Mouse (Mus musculus): Measurements from ENCODE around the gene Btnl6. TPM values are rescaled to one million over a fixed set of nuclear protein-coding genes. Genes with fewer than 3 reads are reported as not detected.

The Btnl6 gene
- polyA plus RNA-seq (2015; fragmentation: Nextera tagmentation; extraction: Ambion mirVana) = not detected in 2 replicates

- no peaks in the 10 kb centered on the region for H3K36me3 ChIP-seq (ENCODE audit: control insufficient read depth, insufficient read depth, low read length)
- ATAC-seq = no peak
- H3K4me3 ChIP-seq (ENCODE audit: low read depth, low read length) = no peak within 1 kb of the TSS
- no peak within 1 kb of the TSS for H3K4me2 ChIP-seq (ENCODE audit: low read length)
- no peak within 1 kb of the TSS for H3K27ac ChIP-seq (ENCODE audit: low read length)
- H3K4me1 ChIP-seq (ENCODE audit: control insufficient read depth, insufficient read depth, low read length) = no peaks in the 10 kb centered on the region
- H3K9ac ChIP-seq (ENCODE audit: low read depth, low read length) = no peak within 1 kb of the TSS
- WGBS = 90% methylated on average over 4 of the region's 4 CpGs
- H3K27me3 ChIP-seq (ENCODE audit: control insufficient read depth, insufficient read depth, low read depth, low read length) = no peaks in the 10 kb centered on the region
- H3K9me3 ChIP-seq (replicated peaks; ENCODE audit: control insufficient read depth, low read length, poor library complexity, severe bottlenecking) = no peaks in the 10 kb centered on the region
Observed at GRCm38 (mm10) chr17:34517252-34517651, at the start of gene Btnl6. TSS of gene Btnl6 (minus strand) at chr17:34517352.

GRCm38 (mm10) chr17:34564796-34565195 is 47.6 kb upstream of the Btnl6 start:
- Histone ChIP-seq H3K4me3 (ENCODE audit: low read depth, low read length) (no peak overlapping the region), H3K27me3 (ENCODE audit: control insufficient read depth, insufficient read depth, low read depth, low read length) (no peaks in the 10 kb centered on the region), H3K27ac (ENCODE audit: low read length) (peak overlapping the region; percentile 29; the same call in 1 of the 2 replicates), H3K9me3 (replicated peaks; ENCODE audit: control insufficient read depth, low read length, poor library complexity, severe bottlenecking) (no peaks in the 10 kb centered on the region), H3K36me3 (ENCODE audit: control insufficient read depth, insufficient read depth, low read length) (no peaks in the 10 kb centered on the region), H3K4me2 (ENCODE audit: low read length) (no peak overlapping the region), H3K9ac (ENCODE audit: low read depth, low read length) (no peak overlapping the region), H3K4me1 (ENCODE audit: control insufficient read depth, insufficient read depth, low read length) (no peaks in the 10 kb centered on the region)
- WGBS = 57% methylated on average over 3 of the region's 3 CpGs
- no peak for ATAC-seq

GRCm38 (mm10) chr17:34564003-34564421 is 46.9 kb upstream of the Btnl6 start, which contains the start of gene Notch4:
TSS of gene Notch4 (plus strand) at chr17:34564268.
- whole genome bisulfite sequencing = 19% methylated on average over 6 of the region's 6 CpGs
- H3K9ac ChIP-seq (ENCODE audit: low read depth, low read length) = no peak within 1 kb of the TSS; the same call in 1 of the 2 replicates
- no peak; the same call in 1 of the 2 replicates for ATAC-seq
- 0 out of 2 replicates have a peak within 1 kb of the TSS, but pooled peaks have one; percentile 3 for H3K4me2 ChIP-seq (ENCODE audit: low read length)
- H3K4me3 ChIP-seq (ENCODE audit: low read depth, low read length) = no peak within 1 kb of the TSS
- no peaks in the 10 kb centered on the region for H3K4me1 ChIP-seq (ENCODE audit: control insufficient read depth, insufficient read depth, low read length)
- H3K27me3 ChIP-seq (ENCODE audit: control insufficient read depth, insufficient read depth, low read depth, low read length) = no peaks in the 10 kb centered on the region
- H3K27ac ChIP-seq (ENCODE audit: low read length) = peak within 1 kb of the TSS; percentile 29; the same call in 1 of the 2 replicates
- no peaks in the 10 kb centered on the region for H3K9me3 ChIP-seq (replicated peaks; ENCODE audit: control insufficient read depth, low read length, poor library complexity, severe bottlenecking)
- H3K36me3 ChIP-seq (ENCODE audit: control insufficient read depth, insufficient read depth, low read length) = no peaks in the 10 kb centered on the region

GRCm38 (mm10) chr17:34563354-34563753 is 46.2 kb upstream of the Btnl6 start:
- Histone ChIP-seq H3K27me3 (ENCODE audit: control insufficient read depth, insufficient read depth, low read depth, low read length) (no peaks in the 10 kb centered on the region), H3K36me3 (ENCODE audit: control insufficient read depth, insufficient read depth, low read length) (no peaks in the 10 kb centered on the region), H3K9me3 (replicated peaks; ENCODE audit: control insufficient read depth, low read length, poor library complexity, severe bottlenecking) (no peaks in the 10 kb centered on the region), H3K4me2 (ENCODE audit: low read length) (no peak overlapping the region), H3K4me3 (ENCODE audit: low read depth, low read length) (no peak overlapping the region), H3K27ac (ENCODE audit: low read length) (no peak overlapping the region), H3K9ac (ENCODE audit: low read depth, low read length) (no peak overlapping the region), H3K4me1 (ENCODE audit: control insufficient read depth, insufficient read depth, low read length) (no peaks in the 10 kb centered on the region)
- 82% methylated on average over 11 of the region's 11 CpGs for WGBS
- ATAC-seq = no peak

- Histone ChIP-seq H3K27ac (ENCODE audit: low read length) (no peak overlapping the region), H3K36me3 (ENCODE audit: control insufficient read depth, insufficient read depth, low read length) (no peaks in the 10 kb centered on the region), H3K27me3 (ENCODE audit: control insufficient read depth, insufficient read depth, low read depth, low read length) (no peaks in the 10 kb centered on the region), H3K4me2 (ENCODE audit: low read length) (no peak overlapping the region), H3K4me3 (ENCODE audit: low read depth, low read length) (no peak overlapping the region), H3K9ac (ENCODE audit: low read depth, low read length) (no peak overlapping the region), H3K4me1 (ENCODE audit: control insufficient read depth, insufficient read depth, low read length) (no peaks in the 10 kb centered on the region), H3K9me3 (replicated peaks; ENCODE audit: control insufficient read depth, low read length, poor library complexity, severe bottlenecking) (no peaks in the 10 kb centered on the region)
- no peak for ATAC-seq
- WGBS = 52% methylated on average over 3 of the region's 3 CpGs
Observed at GRCm38 (mm10) chr17:34562595-34562994, 45.4 kb upstream of the Btnl6 start.

GRCm38 (mm10) chr17:34561200-34561599 is 44.0 kb upstream of the Btnl6 start:
- no peak overlapping the region for H3K27ac ChIP-seq (ENCODE audit: low read length)
- H3K9me3 ChIP-seq (replicated peaks; ENCODE audit: control insufficient read depth, low read length, poor library complexity, severe bottlenecking) = no peaks in the 10 kb centered on the region
- H3K4me2 ChIP-seq (ENCODE audit: low read length) = no peak overlapping the region
- H3K9ac ChIP-seq (ENCODE audit: low read depth, low read length) = no peak overlapping the region
- WGBS = 29% methylated on average over 8 of the region's 8 CpGs
- no peaks in the 10 kb centered on the region for H3K4me1 ChIP-seq (ENCODE audit: control insufficient read depth, insufficient read depth, low read length)
- no peaks in the 10 kb centered on the region for H3K36me3 ChIP-seq (ENCODE audit: control insufficient read depth, insufficient read depth, low read length)
- ATAC-seq = no peak
- H3K4me3 ChIP-seq (ENCODE audit: low read depth, low read length) = no peak overlapping the region
- H3K27me3 ChIP-seq (ENCODE audit: control insufficient read depth, insufficient read depth, low read depth, low read length) = no peaks in the 10 kb centered on the region

GRCm38 (mm10) chr17:34560438-34560837 is 43.3 kb upstream of the Btnl6 start:
- Histone ChIP-seq H3K4me2 (ENCODE audit: low read length) (no peak overlapping the region), H3K36me3 (ENCODE audit: control insufficient read depth, insufficient read depth, low read length) (no peaks in the 10 kb centered on the region), H3K27ac (ENCODE audit: low read length) (no peak overlapping the region), H3K9ac (ENCODE audit: low read depth, low read length) (no peak overlapping the region), H3K4me1 (ENCODE audit: control insufficient read depth, insufficient read depth, low read length) (no peaks in the 10 kb centered on the region), H3K27me3 (ENCODE audit: control insufficient read depth, insufficient read depth, low read depth, low read length) (no peaks in the 10 kb centered on the region), H3K4me3 (ENCODE audit: low read depth, low read length) (no peak overlapping the region), H3K9me3 (replicated peaks; ENCODE audit: control insufficient read depth, low read length, poor library complexity, severe bottlenecking) (no peaks in the 10 kb centered on the region)
- WGBS = 87% methylated on average over 6 of the region's 6 CpGs
- ATAC-seq = no peak

- Histone ChIP-seq H3K9ac (ENCODE audit: low read depth, low read length) (no peak overlapping the region), H3K9me3 (replicated peaks; ENCODE audit: control insufficient read depth, low read length, poor library complexity, severe bottlenecking) (no peaks in the 10 kb centered on the region), H3K27ac (ENCODE audit: low read length) (no peak overlapping the region), H3K4me1 (ENCODE audit: control insufficient read depth, insufficient read depth, low read length) (no peaks in the 10 kb centered on the region), H3K36me3 (ENCODE audit: control insufficient read depth, insufficient read depth, low read length) (no peaks in the 10 kb centered on the region), H3K27me3 (ENCODE audit: control insufficient read depth, insufficient read depth, low read depth, low read length) (no peaks in the 10 kb centered on the region), H3K4me3 (ENCODE audit: low read depth, low read length) (no peak overlapping the region), H3K4me2 (ENCODE audit: low read length) (no peak overlapping the region)
- WGBS = 35% methylated on average over 15 of the region's 15 CpGs
- ATAC-seq = no peak
Observed at GRCm38 (mm10) chr17:34559895-34560294, 42.7 kb upstream of the Btnl6 start.

- no peak for ATAC-seq
- no peaks in the 10 kb centered on the region for H3K36me3 ChIP-seq (ENCODE audit: control insufficient read depth, insufficient read depth, low read length)
- no peaks in the 10 kb centered on the region for H3K27me3 ChIP-seq (ENCODE audit: control insufficient read depth, insufficient read depth, low read depth, low read length)
- H3K27ac ChIP-seq (ENCODE audit: low read length) = no peak overlapping the region
- 90% methylated on average over 7 of the region's 7 CpGs for WGBS
- H3K4me3 ChIP-seq (ENCODE audit: low read depth, low read length) = no peak overlapping the region
- no peaks in the 10 kb centered on the region for H3K4me1 ChIP-seq (ENCODE audit: control insufficient read depth, insufficient read depth, low read length)
- no peaks in the 10 kb centered on the region for H3K9me3 ChIP-seq (replicated peaks; ENCODE audit: control insufficient read depth, low read length, poor library complexity, severe bottlenecking)
- H3K9ac ChIP-seq (ENCODE audit: low read depth, low read length) = no peak overlapping the region
- H3K4me2 ChIP-seq (ENCODE audit: low read length) = no peak overlapping the region
Observed at GRCm38 (mm10) chr17:34559116-34559515, 42.0 kb upstream of the Btnl6 start.
